Comparison of ENCODE assay signal across 23 mouse cellular contexts in the genomic region with DNA sequence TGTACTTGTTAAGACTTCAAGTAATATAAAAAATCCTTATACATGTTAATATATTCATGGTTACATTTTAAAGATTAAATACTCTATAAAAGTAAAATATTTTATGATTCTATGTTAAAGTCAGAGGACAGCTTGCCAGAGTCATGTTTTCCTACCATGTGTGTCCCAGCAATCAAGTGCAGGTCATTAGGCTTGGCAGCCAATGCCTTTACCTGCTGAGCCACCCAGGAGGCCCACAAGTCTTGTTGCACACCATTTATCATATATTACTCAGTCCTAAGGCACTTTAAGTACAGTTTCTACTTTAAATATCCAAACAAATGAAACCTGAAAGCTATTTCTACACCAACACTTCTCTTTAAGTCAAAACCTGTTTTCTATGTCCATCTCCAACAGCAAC. TPM values are rescaled to one million over a fixed set of nuclear protein-coding genes. Genes with fewer than 3 reads are reported as not detected.
DNase-seq lines count a peak whose midpoint lies in the region; TF ChIP-seq lines count a peak whose summit lies in the region.
"Had no signal": no experiment of that assay in that cellular context is flagged by ENCODE, and none has a peak within 500 bp of the region (broad histone marks: within the 10 kb centered on the region; RNA-seq: fewer than 3 reads in every experiment).

No protein-coding gene starts in this region.

- peaks cover 4% of the 10 kb centered on the region for H3K4me1 ChIP-seq in thymus, adult 2 months (replicated peaks; ENCODE audit: control insufficient read depth, insufficient read depth, low read length)
- H3K4me1 ChIP-seq in embryonic facial prominence, embryonic 10.5 days = no peaks in the 10 kb centered on the region
- H3K4me1 ChIP-seq: embryonic facial prominence, embryonic 13.5 days; forebrain, embryonic 12.5 days; heart, embryonic 10.5 days; heart, embryonic 13.5 days had no signal

- no peaks in the 10 kb centered on the region for H3K36me3 ChIP-seq in thymus, adult 2 months (ENCODE audit: control insufficient read depth, insufficient read depth, low read length)
- peaks cover 45% of the 10 kb centered on the region for H3K36me3 ChIP-seq in embryonic facial prominence, embryonic 10.5 days (replicated peaks)

- no peak for TF ChIP-seq CTCF in thymus, adult 2 months (IDR thresholded peaks at IDR 0.05; ENCODE audit: borderline replicate concordance, control insufficient read depth, extremely low read depth, insufficient read depth, low read length, poor library complexity)

- DNase-seq in cerebellum, adult 11 months = peak; percentile 13
- no peak for DNase-seq in cerebellum, adult 8-10 months
- peak; percentile 44 for DNase-seq in brain, adult 2 months (ENCODE audit: low read depth, low spot score)
- DNase-seq in cerebellum, postnatal 10 days = peak; percentile 27 to 56
- DNase-seq in cerebellum, postnatal 36 days = peak; percentile 25 to 34
- no peak for DNase-seq in thymus, adult 2 months
- DNase-seq in embryonic facial prominence, embryonic 10.5 days (ENCODE audit: low spot score) = no peak
- DNase-seq: adrenal gland, postnatal 10 days; adrenal gland, postnatal 36 days; gastrocnemius, postnatal 25 days; heart, adult 18-20 months; heart, postnatal 14 days; heart, postnatal 4 days; kidney, adult 18-20 months had no signal

- H3K4me3 ChIP-seq in thymus, adult 2 months (ENCODE audit: control insufficient read depth, insufficient read depth, low read length) = no peak overlapping the region
- no peak overlapping the region for H3K4me3 ChIP-seq in embryonic facial prominence, embryonic 10.5 days
- H3K4me3 ChIP-seq: embryonic facial prominence, embryonic 13.5 days; erythroblast, embryonic 14.5 days; forebrain, embryonic 12.5 days; forebrain, embryonic 15.5 days; heart, embryonic 10.5 days; heart, embryonic 13.5 days had no signal

- TF ChIP-seq POLR2A in thymus, adult 2 months (IDR thresholded peaks at IDR 0.05; ENCODE audit: control insufficient read depth, extremely low read depth, insufficient read depth, low read length, poor library complexity) = no peak

- H3K27ac ChIP-seq in thymus, adult 2 months (ENCODE audit: control insufficient read depth, insufficient read depth, low read length) = no peak overlapping the region
- H3K27ac ChIP-seq in embryonic facial prominence, embryonic 10.5 days (replicated peaks) = no peak overlapping the region
- H3K27ac ChIP-seq: embryonic facial prominence, embryonic 13.5 days; forebrain, embryonic 12.5 days; forebrain, embryonic 15.5 days; heart, embryonic 10.5 days; heart, embryonic 13.5 days; hindbrain, embryonic 14.5 days; hindbrain, postnatal 0 days had no signal

- no peaks in the 10 kb centered on the region for H3K9me3 ChIP-seq in embryonic facial prominence, embryonic 10.5 days
- H3K9me3 ChIP-seq: embryonic facial prominence, embryonic 13.5 days; forebrain, embryonic 12.5 days; forebrain, embryonic 15.5 days; heart, embryonic 10.5 days; heart, embryonic 13.5 days had no signal

- H3K27me3 ChIP-seq in thymus, adult 2 months (ENCODE audit: control insufficient read depth, insufficient read depth, low read length) = no peaks in the 10 kb centered on the region
- H3K27me3 ChIP-seq in embryonic facial prominence, embryonic 10.5 days (replicated peaks; ENCODE audit: low read depth, poor library complexity, severe bottlenecking) = no peaks in the 10 kb centered on the region
- H3K27me3 ChIP-seq: embryonic facial prominence, embryonic 13.5 days; forebrain, embryonic 12.5 days; forebrain, embryonic 15.5 days; heart, embryonic 13.5 days; Patski had no signal

RNA-seq across cellular contexts. Expression of a gene that starts 30.5 kb away (rescaled TPM):
- polyA plus RNA-seq in thymus, adult 2 months (2012; rRNA removed) = 16.7 and 18.8 TPM in 2 replicates
- polyA plus RNA-seq in embryonic facial prominence, embryonic 10.5 days (2016; fragmentation: Nextera tagmentation; extraction: Ambion mirVana) = 171 and 174 TPM in 2 replicates

Comparison
In these comparisons a context has a peak if more than half of its experiments do, and no peak if none do; other contexts are left out.
1. DNase-seq: peak in cerebellum, adult 11 months (single experiment), brain, adult 2 months (single experiment), cerebellum, postnatal 10 days (2 of 2) and cerebellum, postnatal 36 days (2 of 2); none in cerebellum, adult 8-10 months (single experiment), thymus, adult 2 months (single experiment) and embryonic facial prominence, embryonic 10.5 days (single experiment).